Mouse (Mus musculus) kidney, embryonic 16.5 days (tissue): ENCODE results near the gene Cog7. TPM values are rescaled to one million over a fixed set of nuclear protein-coding genes. Genes with fewer than 3 reads are reported as not detected.
A peak's percentile ranks its signal among the peaks of the same experiment; 100 is the strongest.

Experiments
- ATAC-seq: fragments of 200-750 bp; cut with Nextera tagmentation; 2 replicates; pipeline ENCODE4 v1.8.0; 2017; ENCODE audit warnings: moderate TSS enrichment; ENCODE audit not compliant: low FRiP score, low TSS enrichment
- H3K27ac ChIP-seq: fragments of 300-500 bp; sonication (generic); 2 replicates; pipeline ENCODE4 v1.5.1; 2014; ENCODE audit warnings: low read length
- H3K27me3 ChIP-seq: fragments of 300-500 bp; sonication (generic); 2 replicates; pipeline ENCODE4 v1.6.1; 2014; ENCODE audit warnings: low read length, control low read depth, mixed read lengths; ENCODE audit not compliant: insufficient read depth
- H3K36me3 ChIP-seq: fragments of 300-500 bp; sonication (generic); 2 replicates; pipeline ENCODE4 v1.6.1; 2014; ENCODE audit warnings: low read length, control low read depth, mixed read lengths; ENCODE audit not compliant: insufficient read depth
- H3K4me1 ChIP-seq: fragments of 300-500 bp; sonication (generic); 2 replicates; pipeline ENCODE4 v1.6.1; 2014; ENCODE audit warnings: low read length, control low read depth, mixed read lengths; ENCODE audit not compliant: insufficient read depth
- H3K4me2 ChIP-seq: fragments of 300-500 bp; sonication (generic); replicated peaks from 2 replicates; pipeline ENCODE4 v1.6.1; 2014; ENCODE audit warnings: low read depth, low read length
- H3K4me3 ChIP-seq: fragments of 300-500 bp; sonication (generic); 2 replicates; pipeline ENCODE4 v1.5.1; 2014; ENCODE audit warnings: mild to moderate bottlenecking, low read length
- H3K9ac ChIP-seq: fragments of 300-500 bp; sonication (generic); replicated peaks from 2 replicates; pipeline ENCODE4 v1.6.1; 2014; ENCODE audit warnings: low read length
- H3K9me3 ChIP-seq: fragments of 300-500 bp; sonication (generic); 2 replicates; pipeline ENCODE4 v1.6.1; 2016; ENCODE audit warnings: low read length, control low read depth
- WGBS: fragments of 180-500 bp; shearing (Covaris S2); extraction: QIAGEN DNeasy Blood & Tissue Kit; methylation state at CpG from one replicate; pipeline ENCODE4 v1.1.7; 2014; 5-methylcytosine and 5-hydroxymethylcytosine counted together
- polyA plus RNA-seq: library from polyadenylated mRNA; unstranded; fragments of >200 nt; fragmentation: Nextera tagmentation; extraction: Ambion mirVana; gene quantifications from 2 replicates; pipeline ENCODE4 v1.2.1, GENCODE M21; 2015

Cog7 gene
- polyA plus RNA-seq, 1 experiment from 2014 or later = 33.0 TPM

GRCm38 (mm10) chr7:121939729-121940128 lies 41.8 kb downstream of the Cog7 start:
- H3K27me3 ChIP-seq = no peaks in the 10 kb centered on the region
- peak overlapping the region; percentile 51; the same call in 1 of the 2 replicates for H3K27ac ChIP-seq
- peaks cover 12% of the 10 kb centered on the region for H3K36me3 ChIP-seq
- no peak overlapping the region for H3K4me2 ChIP-seq
- H3K4me3 ChIP-seq = no peak overlapping the region
- no peak overlapping the region for H3K9ac ChIP-seq
- peaks cover 27% of the 10 kb centered on the region for H3K4me1 ChIP-seq
- 51% methylated on average over 4 of the region's 4 CpGs for WGBS
- ATAC-seq = peak; percentile 16; the same call in 1 of the 2 replicates
- H3K9me3 ChIP-seq = no peaks in the 10 kb centered on the region

GRCm38 (mm10) chr7:121939244-121939643 lies 42.3 kb downstream of the Cog7 start:
- Histone ChIP-seq H3K36me3 (peaks cover 12% of the 10 kb centered on the region), H3K4me1 (peaks cover 27% of the 10 kb centered on the region), H3K27me3 (no peaks in the 10 kb centered on the region), H3K4me3 (no peak overlapping the region), H3K27ac (no peak overlapping the region), H3K9me3 (no peaks in the 10 kb centered on the region), H3K9ac (no peak overlapping the region), H3K4me2 (no peak overlapping the region)
- ATAC-seq = no peak
- 51% methylated on average over 6 of the region's 6 CpGs for WGBS

GRCm38 (mm10) chr7:121938124-121938891 lies 43.2 kb downstream of the Cog7 start:
- Histone ChIP-seq H3K9me3 (no peaks in the 10 kb centered on the region), H3K4me2 (no peak overlapping the region), H3K4me3 (no peak overlapping the region), H3K4me1 (peaks cover 27% of the 10 kb centered on the region), H3K9ac (no peak overlapping the region), H3K36me3 (peaks cover 6% of the 10 kb centered on the region), H3K27me3 (no peaks in the 10 kb centered on the region), H3K27ac (no peak overlapping the region)
- no peak for ATAC-seq
- 87% methylated on average over 8 of the region's 8 CpGs for WGBS

- WGBS = 74% methylated on average over 14 of the region's 14 CpGs
- Histone ChIP-seq H3K9me3 (no peaks in the 10 kb centered on the region), H3K4me2 (no peak overlapping the region), H3K27me3 (no peaks in the 10 kb centered on the region), H3K36me3 (peaks cover 4% of the 10 kb centered on the region; the same call in 1 of the 2 replicates), H3K4me1 (peaks cover 27% of the 10 kb centered on the region), H3K4me3 (no peak overlapping the region), H3K9ac (0 out of 2 replicates have a peak overlapping the region, but pooled peaks have one; percentile 20), H3K27ac (peak overlapping the region; percentile 78)
- ATAC-seq = no peak
Observed at GRCm38 (mm10) chr7:121936861-121937630, 44.5 kb downstream of the Cog7 start.

GRCm38 (mm10) chr7:121935906-121936794 lies 45.4 kb downstream of the Cog7 start:
- Histone ChIP-seq H3K9me3 (no peaks in the 10 kb centered on the region), H3K9ac (no peak overlapping the region), H3K36me3 (peaks cover 4% of the 10 kb centered on the region; the same call in 1 of the 2 replicates), H3K4me2 (no peak overlapping the region), H3K27ac (peak overlapping the region; percentile 81), H3K27me3 (no peaks in the 10 kb centered on the region), H3K4me1 (peaks cover 29% of the 10 kb centered on the region), H3K4me3 (no peak overlapping the region)
- 43% methylated on average over 12 of the region's 12 CpGs for WGBS
- ATAC-seq = peak; percentile 79

- Histone ChIP-seq H3K36me3 (peaks cover 8% of the 10 kb centered on the region), H3K4me1 (peaks cover 31% of the 10 kb centered on the region), H3K4me2 (no peak overlapping the region), H3K9me3 (no peaks in the 10 kb centered on the region), H3K9ac (no peak overlapping the region), H3K4me3 (no peak overlapping the region), H3K27me3 (no peaks in the 10 kb centered on the region), H3K27ac (peak overlapping the region; percentile 64; the same call in 1 of the 2 replicates)
- 77% methylated on average over 2 of the region's 2 CpGs for WGBS
- no peak for ATAC-seq
Observed at GRCm38 (mm10) chr7:121934346-121934745, 47.2 kb downstream of the Cog7 start.

- Histone ChIP-seq H3K4me2 (no peak overlapping the region), H3K4me3 (no peak overlapping the region), H3K36me3 (peaks cover 8% of the 10 kb centered on the region), H3K9me3 (no peaks in the 10 kb centered on the region), H3K4me1 (peaks cover 30% of the 10 kb centered on the region), H3K27ac (peak overlapping the region; percentile 64), H3K9ac (no peak overlapping the region), H3K27me3 (no peaks in the 10 kb centered on the region)
- 73% methylated on average over 6 of the region's 6 CpGs for WGBS
- no peak for ATAC-seq
Observed at GRCm38 (mm10) chr7:121933675-121934074, 47.8 kb downstream of the Cog7 start.

GRCm38 (mm10) chr7:121931246-121931645 lies 50.3 kb downstream of the Cog7 start:
- WGBS = 51% methylated on average over 7 of the region's 7 CpGs
- ATAC-seq = peak; percentile 46; the same call in 1 of the 2 replicates
- Histone ChIP-seq H3K27ac (peak overlapping the region; percentile 19), H3K4me3 (no peak overlapping the region), H3K9ac (no peak overlapping the region), H3K9me3 (no peaks in the 10 kb centered on the region), H3K36me3 (peaks cover 17% of the 10 kb centered on the region), H3K27me3 (no peaks in the 10 kb centered on the region), H3K4me2 (no peak overlapping the region), H3K4me1 (peaks cover 20% of the 10 kb centered on the region)

GRCm38 (mm10) chr7:121927882-121928281 lies 53.6 kb downstream of the Cog7 start:
- H3K9me3 ChIP-seq = no peaks in the 10 kb centered on the region
- no peak overlapping the region for H3K4me3 ChIP-seq
- H3K9ac ChIP-seq = no peak overlapping the region
- H3K36me3 ChIP-seq = peaks cover 13% of the 10 kb centered on the region; the same call in 1 of the 2 replicates
- no peaks in the 10 kb centered on the region for H3K27me3 ChIP-seq
- 88% methylated on average over 2 of the region's 2 CpGs for WGBS
- H3K4me2 ChIP-seq = no peak overlapping the region
- H3K4me1 ChIP-seq = 0 out of 2 replicates have a peak, but pooled peaks cover 4% of the 10 kb centered on the region
- no peak for ATAC-seq
- no peak overlapping the region for H3K27ac ChIP-seq
